ENCODE assay signal across 26 mouse cellular contexts in the genomic region with DNA sequence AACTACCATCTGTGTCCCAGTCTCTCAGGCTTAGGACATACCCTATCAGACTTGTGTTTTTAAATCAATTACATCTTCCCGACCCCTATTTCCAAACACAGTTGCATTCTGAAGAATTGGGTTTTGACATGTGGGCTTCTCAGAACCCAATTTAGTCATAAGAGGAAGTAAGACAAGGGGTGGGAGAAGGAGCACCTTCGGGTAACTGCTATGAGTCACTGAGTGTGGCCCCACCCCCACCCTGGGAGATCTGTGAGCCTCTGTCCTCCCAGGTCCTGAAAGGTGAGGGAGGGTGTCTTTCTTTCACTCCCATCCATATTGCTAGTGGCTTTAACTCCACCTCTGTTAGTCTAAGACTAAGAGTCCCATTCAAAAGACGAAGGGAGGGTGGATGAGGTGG. TPM values are rescaled to one million over a fixed set of nuclear protein-coding genes. Genes with fewer than 3 reads are reported as not detected.
A peak's percentile ranks its signal among the peaks of the same experiment; 100 is the strongest.
DNase-seq lines count a peak whose midpoint lies in the region; ATAC-seq lines count a peak whose summit lies in the region.
"Had no signal": no experiment of that assay in that cellular context is flagged by ENCODE, and none has a peak within 500 bp of the region (broad histone marks: within the 10 kb centered on the region; RNA-seq: fewer than 3 reads in every experiment).

No protein-coding gene starts in this region.

- H3K9me3 ChIP-seq in heart, embryonic 12.5 days (replicated peaks) = no peaks in the 10 kb centered on the region
- H3K9me3 ChIP-seq: heart, embryonic 15.5 days; hindbrain, embryonic 10.5 days; limb, embryonic 10.5 days; liver, embryonic 15.5 days; lung, embryonic 15.5 days; midbrain, embryonic 15.5 days; neural tube, embryonic 12.5 days had no signal

- H3K4me2 ChIP-seq in heart, embryonic 12.5 days = no peak overlapping the region
- H3K4me2 ChIP-seq: heart, embryonic 15.5 days; liver, embryonic 15.5 days; lung, embryonic 15.5 days; midbrain, embryonic 15.5 days; neural tube, embryonic 12.5 days had no signal

- H3K9ac ChIP-seq in heart, embryonic 12.5 days = no peak overlapping the region
- H3K9ac ChIP-seq: forebrain, postnatal 0 days; heart, embryonic 15.5 days; liver, embryonic 15.5 days; lung, embryonic 15.5 days; midbrain, embryonic 15.5 days; neural tube, embryonic 12.5 days had no signal

- no peaks in the 10 kb centered on the region for H3K36me3 ChIP-seq in heart, embryonic 12.5 days
- H3K36me3 ChIP-seq in macrophage (ENCODE audit: inconsistent target) = no peaks in the 10 kb centered on the region
- H3K36me3 ChIP-seq: heart, embryonic 15.5 days; hindbrain, embryonic 10.5 days; limb, embryonic 10.5 days; liver, embryonic 15.5 days; lung, embryonic 15.5 days; midbrain, embryonic 15.5 days; neural tube, embryonic 12.5 days had no signal

- peak; percentile 72 for DNase-seq in heart, adult 11 months
- no peak for DNase-seq in layer of hippocampus, adult 8-10 months (ENCODE audit: low spot score in 2 of 2)
- DNase-seq in cerebellum, adult 9-10 months = no peak
- no peak for DNase-seq in adrenal gland, postnatal 10 days
- DNase-seq: adrenal gland, postnatal 36 days; cerebellum, adult 9-11 months; forebrain, postnatal 0 days; gastrocnemius, postnatal 14 days; heart, adult 2 months; liver; retina, postnatal 1 day; right cerebral cortex, postnatal 25 days; spleen, adult 18-20 months; thymus, postnatal 25 days had no signal

- H3K4me1 ChIP-seq in heart, embryonic 12.5 days (replicated peaks) = peaks cover 18% of the 10 kb centered on the region; the same call in 1 of the 2 replicates
- H3K4me1 ChIP-seq: heart, embryonic 15.5 days; hindbrain, embryonic 10.5 days; limb, embryonic 10.5 days; liver, embryonic 15.5 days; neural tube, embryonic 12.5 days had no signal

- 60% methylated on average over 3 of the region's 3 CpGs for WGBS in heart, embryonic 12.5 days
- 37% methylated on average over 3 of the region's 3 CpGs for WGBS in macrophage (ENCODE audit: missing documents)

- no peak overlapping the region for H3K27ac ChIP-seq in heart, embryonic 12.5 days (ENCODE audit: poor library complexity, severe bottlenecking)
- 0 out of 2 replicates have a peak overlapping the region, but pooled peaks have one; percentile 8 for H3K27ac ChIP-seq in macrophage
- H3K27ac ChIP-seq: heart, adult 2 months; heart, embryonic 15.5 days; hindbrain, embryonic 10.5 days; limb, embryonic 10.5 days; liver, embryonic 15.5 days; lung, embryonic 15.5 days; midbrain, embryonic 15.5 days; neural tube, embryonic 12.5 days had no signal

- no peak for ATAC-seq in heart, embryonic 12.5 days (ENCODE audit: insufficient number of reproducible peaks, low FRiP score)
- peak; percentile 34 for ATAC-seq in activated CD4-positive, CD25-positive, alpha-beta regulatory T cell, adult 4 months
- ATAC-seq: forebrain, postnatal 0 days; hindbrain, embryonic 16.5 days; intestine, postnatal 0 days; midbrain, embryonic 15.5 days had no signal

- H3K79me2 ChIP-seq in macrophage (ENCODE audit: inconsistent target) = no peaks in the 10 kb centered on the region

- no peak overlapping the region for H3K4me3 ChIP-seq in heart, embryonic 12.5 days
- no peak overlapping the region for H3K4me3 ChIP-seq in macrophage (ENCODE audit: inconsistent target)
- H3K4me3 ChIP-seq: heart, adult 2 months; heart, embryonic 15.5 days; hindbrain, embryonic 10.5 days; limb, embryonic 10.5 days; liver, embryonic 15.5 days; lung, embryonic 15.5 days; midbrain, embryonic 15.5 days; neural tube, embryonic 12.5 days had no signal

- H3K27me3 ChIP-seq in heart, embryonic 12.5 days (replicated peaks) = no peaks in the 10 kb centered on the region
- H3K27me3 ChIP-seq: heart, embryonic 15.5 days; liver, embryonic 15.5 days; lung, embryonic 15.5 days; midbrain, embryonic 15.5 days; neural tube, embryonic 12.5 days had no signal

RNA-seq across cellular contexts. Expression of a gene that starts 41.2 kb away (rescaled TPM):
- polyA plus RNA-seq in heart, embryonic 12.5 days (2016; fragmentation: Nextera tagmentation; extraction: Ambion mirVana) = 23.5 and 24.3 TPM in 2 replicates
- 10 to 100 TPM; 47.7 to 47.8 TPM for polyA plus RNA-seq in activated CD4-positive, CD25-positive, alpha-beta regulatory T cell, adult 4 months (2017; shearing (Covaris generic))
- total RNA-seq in macrophage (2018; cell fraction: chromatin; rRNA removed) = 100 to 1,000 TPM; 101 to 296 (median 228) TPM
- 10 to 100 TPM; 22.0 to 43.9 (median 35.1) TPM for total RNA-seq in macrophage (2018; cell fraction: cytosol; rRNA removed)
- total RNA-seq in macrophage (2018; cell fraction: nucleus; rRNA removed) = 100 to 1,000 TPM in 25 of 26 experiments, 10 to 100 TPM in 1; 97.0 to 183 (median 126) TPM
- polyA plus RNA-seq in macrophage (2018) = 37.2 to 81.1 TPM (median 37.2 TPM) in 3 replicates
- 10 to 100 TPM; 63.1 to 71.0 (median 67.6) TPM for total RNA-seq in layer of hippocampus, adult 8-10 months (2022)
- 10 to 100 TPM; 49.0 to 64.5 TPM for total RNA-seq in adrenal gland, postnatal 10 days (2021)
